Mouse (Mus musculus) stomach, embryonic 14.5 days (tissue): ENCODE data around the gene Nsun3. TPM values are rescaled to one million over a fixed set of nuclear protein-coding genes. Genes with fewer than 3 reads are reported as not detected.

Experiments used
- ATAC-seq: fragments of 200-750 bp; cut with Nextera tagmentation; 2 replicates; pipeline ENCODE4 v1.8.0; 2017; ENCODE audit warnings: low read depth, moderate TSS enrichment; ENCODE audit not compliant: insufficient number of reproducible peaks, insufficient read depth, low FRiP score
- H3K27ac ChIP-seq: fragments of 300-500 bp; sonication (generic); 2 replicates; pipeline ENCODE4 v1.5.1; 2014; ENCODE audit warnings: mild to moderate bottlenecking, low read length, moderate library complexity, mixed read lengths
- H3K27me3 ChIP-seq: fragments of 300-500 bp; sonication (generic); 2 replicates; pipeline ENCODE4 v1.6.1; 2014; ENCODE audit warnings: low read length, control low read depth, mixed read lengths; ENCODE audit not compliant: control insufficient read depth, insufficient read depth
- H3K36me3 ChIP-seq: fragments of 300-500 bp; sonication (generic); 2 replicates; pipeline ENCODE4 v1.6.1; 2014; ENCODE audit warnings: mild to moderate bottlenecking, control low read depth, low read length, moderate library complexity, mixed read lengths; ENCODE audit not compliant: control insufficient read depth, insufficient read depth
- H3K4me1 ChIP-seq: fragments of 300-500 bp; sonication (generic); 2 replicates; pipeline ENCODE4 v1.6.1; 2014; ENCODE audit warnings: low read length, control low read depth, mixed read lengths; ENCODE audit not compliant: control insufficient read depth, insufficient read depth
- H3K4me2 ChIP-seq: fragments of 300-500 bp; sonication (generic); replicated peaks from 2 replicates; pipeline ENCODE4 v1.6.1; 2014; ENCODE audit warnings: low read depth, low read length, control low read depth
- H3K4me3 ChIP-seq: fragments of 300-500 bp; sonication (generic); 2 replicates; pipeline ENCODE4 v1.5.1; 2014; ENCODE audit warnings: low read depth, low read length, control low read depth
- H3K9ac ChIP-seq: fragments of 300-500 bp; sonication (generic); replicated peaks from 2 replicates; pipeline ENCODE4 v1.6.1; 2014; ENCODE audit warnings: low read depth, mild to moderate bottlenecking, control low read depth, low read length, moderate library complexity, mixed read lengths
- H3K9me3 ChIP-seq: fragments of 300-500 bp; sonication (generic); 2 replicates; pipeline ENCODE4 v1.6.1; 2016; ENCODE audit warnings: low read depth, low read length, control low read depth; ENCODE audit not compliant: control insufficient read depth
- WGBS: fragments of 180-500 bp; shearing (Covaris S2); extraction: QIAGEN DNeasy Blood & Tissue Kit; methylation state at CpG from one replicate; pipeline ENCODE4 v1.1.7; 2014; 5-methylcytosine and 5-hydroxymethylcytosine counted together
- polyA plus RNA-seq: library from polyadenylated mRNA; unstranded; fragments of >200 nt; fragmentation: Nextera tagmentation; extraction: Ambion mirVana; gene quantifications from 2 replicates; pipeline ENCODE4 v1.2.1, GENCODE M21; 2014

The Nsun3 gene
- polyA plus RNA-seq, 1 experiment from 2014 or later = 10.0 TPM

DNA sequence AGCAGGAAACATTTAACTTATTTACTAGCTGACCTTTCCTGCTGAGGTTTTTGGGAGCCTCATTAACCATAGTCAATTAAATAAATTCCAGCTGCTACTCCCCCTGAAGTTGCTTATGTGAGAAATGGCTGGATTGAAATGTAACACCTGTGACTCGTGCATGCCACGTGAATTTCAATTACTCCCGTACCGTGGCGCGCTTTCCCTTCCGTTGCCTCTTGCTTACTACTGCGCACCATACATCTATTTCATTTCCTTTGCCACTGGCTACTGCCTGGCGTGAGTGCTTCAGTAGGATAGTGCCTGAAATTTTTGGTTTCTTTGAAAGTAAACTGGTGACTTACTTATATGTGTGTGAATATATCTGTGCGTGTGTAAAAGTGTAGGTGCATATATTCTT is 8.3 kb downstream of the Nsun3 start:
- H3K4me1 ChIP-seq = no peaks in the 10 kb centered on the region; the same call in 1 of the 2 replicates
- no peak overlapping the region for H3K27ac ChIP-seq
- no peak overlapping the region for H3K4me2 ChIP-seq
- H3K9ac ChIP-seq = no peak overlapping the region
- no peak for ATAC-seq
- no peaks in the 10 kb centered on the region; the same call in 1 of the 2 replicates for H3K36me3 ChIP-seq
- H3K9me3 ChIP-seq = no peaks in the 10 kb centered on the region
- H3K27me3 ChIP-seq = no peaks in the 10 kb centered on the region
- H3K4me3 ChIP-seq = no peak overlapping the region
- 49% methylated on average over 10 of the region's 10 CpGs for WGBS

DNA sequence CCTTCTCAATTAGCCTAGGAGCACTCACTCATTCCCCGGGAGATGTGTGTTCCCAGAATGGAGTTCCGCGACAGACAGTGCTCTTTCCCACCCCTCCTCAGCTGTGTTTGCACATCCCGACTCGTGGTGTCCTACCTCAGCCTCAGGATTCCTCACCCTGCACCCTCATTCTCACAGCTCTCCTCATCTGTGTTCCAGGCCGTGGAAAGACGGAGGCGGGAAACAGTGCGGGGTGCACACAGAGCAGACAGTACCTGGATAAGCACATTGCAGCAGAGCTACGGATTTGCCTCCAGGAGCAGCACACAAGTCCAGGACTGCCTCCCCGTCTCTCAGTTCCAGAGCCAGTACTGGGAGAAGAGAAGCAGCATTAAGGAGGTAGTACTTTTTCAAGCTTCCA is 10.6 kb downstream of the Nsun3 start:
- H3K4me2 ChIP-seq = no peak overlapping the region
- 77% methylated on average over 11 of the region's 11 CpGs for whole genome bisulfite sequencing
- H3K9me3 ChIP-seq = no peaks in the 10 kb centered on the region
- no peaks in the 10 kb centered on the region; the same call in 1 of the 2 replicates for H3K4me1 ChIP-seq
- ATAC-seq = no peak
- H3K9ac ChIP-seq = no peak overlapping the region
- H3K4me3 ChIP-seq = no peak overlapping the region
- H3K27me3 ChIP-seq = no peaks in the 10 kb centered on the region
- no peaks in the 10 kb centered on the region; the same call in 1 of the 2 replicates for H3K36me3 ChIP-seq
- H3K27ac ChIP-seq = no peak overlapping the region

DNA sequence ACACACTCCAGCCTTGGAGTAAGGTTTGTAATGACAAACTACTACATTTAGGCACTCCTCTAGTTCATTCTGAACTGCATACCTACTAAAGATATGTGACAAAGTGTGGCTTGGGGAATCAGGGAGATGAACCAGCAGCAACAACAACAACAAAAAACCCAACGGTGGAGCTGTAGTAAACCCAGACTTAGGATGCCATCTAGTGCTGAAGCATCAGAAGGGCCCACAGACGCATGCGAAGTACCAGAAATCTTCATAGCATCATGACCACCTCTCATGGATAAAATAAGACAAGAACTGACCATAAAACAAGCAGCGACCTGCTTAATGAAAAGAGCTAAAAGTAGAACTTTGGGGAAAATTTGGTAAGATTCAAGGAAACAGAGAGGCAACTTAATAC is 13.2 kb downstream of the Nsun3 start:
- no peaks in the 10 kb centered on the region; the same call in 1 of the 2 replicates for H3K36me3 ChIP-seq
- H3K9me3 ChIP-seq = no peaks in the 10 kb centered on the region
- H3K4me3 ChIP-seq = no peak overlapping the region
- no peak overlapping the region for H3K4me2 ChIP-seq
- no peak overlapping the region for H3K9ac ChIP-seq
- no peaks in the 10 kb centered on the region for H3K27me3 ChIP-seq
- no peak overlapping the region for H3K27ac ChIP-seq
- H3K4me1 ChIP-seq = no peaks in the 10 kb centered on the region; the same call in 1 of the 2 replicates
- 77% methylated on average over 4 of the region's 4 CpGs for WGBS
- ATAC-seq = no peak

DNA sequence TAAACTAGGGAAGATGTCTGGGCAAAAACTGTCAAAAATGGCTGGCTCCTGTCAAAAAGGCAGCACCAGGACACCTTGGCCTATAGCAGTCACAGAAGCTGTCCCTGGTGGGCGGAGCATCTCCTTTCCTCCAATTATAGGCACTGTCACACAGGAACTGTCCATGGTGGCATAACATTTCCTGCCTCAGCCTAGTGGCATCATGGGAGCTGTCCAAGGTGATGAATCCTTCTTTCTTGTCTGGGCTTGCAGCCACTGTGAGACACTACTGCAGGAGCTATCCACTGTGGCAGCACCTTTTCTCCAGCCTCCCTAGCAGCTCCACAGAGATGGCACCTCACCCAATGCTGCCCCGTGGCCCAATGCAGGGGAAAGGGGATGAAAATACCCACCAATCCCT is 28.3 kb downstream of the Nsun3 start:
- Histone ChIP-seq H3K9me3 (no peaks in the 10 kb centered on the region), H3K4me2 (no peak overlapping the region), H3K27ac (no peak overlapping the region), H3K36me3 (no peaks in the 10 kb centered on the region), H3K27me3 (no peaks in the 10 kb centered on the region), H3K9ac (no peak overlapping the region), H3K4me1 (no peaks in the 10 kb centered on the region), H3K4me3 (no peak overlapping the region)
- no peak for ATAC-seq
- WGBS = 83% methylated on average over 2 of the region's 2 CpGs

DNA sequence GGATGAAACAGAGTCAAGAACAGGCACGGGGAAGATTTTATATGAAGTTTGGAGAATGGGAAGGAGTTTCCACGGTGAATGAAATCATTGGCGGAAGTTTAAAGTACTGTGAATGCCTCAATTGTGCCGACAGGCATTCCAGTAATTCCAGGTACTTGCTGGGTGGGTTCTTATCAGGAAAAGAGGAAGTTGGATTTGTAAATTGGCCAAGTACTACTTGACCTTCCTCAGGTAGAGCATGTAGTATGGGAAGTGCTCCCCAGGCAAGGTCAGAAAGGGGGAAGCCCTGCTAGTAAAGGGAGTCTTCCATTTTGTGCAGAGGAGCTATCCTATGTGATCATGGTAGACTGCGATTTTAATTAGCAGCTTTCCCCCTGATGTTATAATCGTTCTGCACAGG is 31.3 kb downstream of the Nsun3 start:
- 86% methylated on average over 6 of the region's 6 CpGs for WGBS
- ATAC-seq = no peak
- H3K4me1 ChIP-seq = no peaks in the 10 kb centered on the region

DNA sequence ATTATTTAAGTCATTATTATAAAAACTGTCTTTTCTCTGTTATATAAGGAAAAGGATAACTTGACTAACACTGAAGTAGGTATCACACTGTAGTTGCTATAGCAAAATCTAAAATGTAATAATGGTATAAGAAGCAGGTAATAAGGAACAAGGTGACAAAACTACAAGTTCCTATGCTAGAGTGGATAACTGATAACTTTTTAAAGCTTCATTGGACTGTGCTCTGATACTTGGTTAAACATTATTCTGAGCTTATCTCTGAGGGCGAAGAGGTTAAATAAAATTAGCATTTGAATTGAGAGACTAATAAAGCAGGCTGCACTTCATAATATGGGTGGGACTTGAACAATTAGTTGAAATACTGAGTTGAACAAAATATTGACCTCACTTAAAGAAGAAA is 33.0 kb downstream of the Nsun3 start:
- WGBS = 75% methylated on average over 1 of the region's 1 CpGs
- H3K9ac ChIP-seq = no peak overlapping the region
- ATAC-seq = no peak

More for the DNA sequence above, 31.3 kb downstream of the Nsun3 start:
- Histone ChIP-seq H3K27ac (no peak overlapping the region), H3K27me3 (no peaks in the 10 kb centered on the region), H3K4me2 (no peak overlapping the region), H3K36me3 (no peaks in the 10 kb centered on the region), H3K9ac (no peak overlapping the region), H3K9me3 (no peaks in the 10 kb centered on the region), H3K4me3 (no peak overlapping the region)

DNA sequence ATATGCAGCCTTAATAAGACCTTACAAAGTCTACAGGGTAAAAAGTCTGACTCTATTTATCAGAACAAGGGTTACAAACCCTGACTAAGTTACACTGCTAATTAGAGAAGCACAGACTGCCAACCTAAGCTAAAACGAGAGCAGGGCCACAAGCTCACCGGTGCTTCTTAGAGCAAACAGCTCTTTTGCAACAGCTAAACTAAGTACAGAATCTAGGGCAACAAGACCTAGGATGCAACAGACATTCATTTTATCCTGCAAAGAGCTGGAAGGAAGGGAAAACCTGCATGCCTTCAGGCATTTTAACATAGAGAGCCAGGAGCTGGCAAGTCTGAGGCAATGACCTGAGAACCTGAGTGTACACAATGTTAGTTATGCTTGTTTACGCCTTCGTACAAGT is 33.5 kb downstream of the Nsun3 start:
- H3K4me2 ChIP-seq = no peak overlapping the region
- no peak overlapping the region for H3K9ac ChIP-seq
- H3K27me3 ChIP-seq = no peaks in the 10 kb centered on the region
- no peak overlapping the region for H3K27ac ChIP-seq
- no peak overlapping the region for H3K4me3 ChIP-seq
- whole genome bisulfite sequencing = 89% methylated on average over 4 of the region's 4 CpGs
- no peaks in the 10 kb centered on the region for H3K36me3 ChIP-seq
- no peaks in the 10 kb centered on the region for H3K4me1 ChIP-seq
- no peaks in the 10 kb centered on the region for H3K9me3 ChIP-seq
- ATAC-seq = no peak

More for the DNA sequence above, 33.0 kb downstream of the Nsun3 start:
- no peak overlapping the region for H3K4me2 ChIP-seq
- no peaks in the 10 kb centered on the region for H3K9me3 ChIP-seq
- no peak overlapping the region for H3K4me3 ChIP-seq
- H3K27me3 ChIP-seq = no peaks in the 10 kb centered on the region
- H3K36me3 ChIP-seq = no peaks in the 10 kb centered on the region
- H3K4me1 ChIP-seq = no peaks in the 10 kb centered on the region
- no peak overlapping the region for H3K27ac ChIP-seq

DNA sequence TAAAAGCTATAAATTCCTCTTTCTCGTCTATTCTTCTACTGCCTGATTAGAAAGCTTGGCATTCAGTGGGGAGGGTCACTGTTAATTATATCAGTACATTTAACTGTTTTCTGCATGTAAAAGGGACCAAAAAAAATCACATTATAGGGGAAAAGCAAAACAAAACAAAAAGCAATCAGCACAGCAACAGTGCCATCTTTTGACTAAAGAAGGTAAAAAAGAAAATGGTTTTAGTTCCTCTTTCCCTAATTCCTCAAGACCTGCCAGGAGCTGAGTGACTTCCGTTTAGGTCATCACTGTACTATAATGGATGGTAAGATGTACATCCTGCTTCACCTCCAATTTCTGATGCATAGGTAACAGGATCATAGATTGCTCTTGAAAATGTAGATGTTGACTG is 40.7 kb downstream of the Nsun3 start:
- Histone ChIP-seq H3K9ac (no peak overlapping the region), H3K4me3 (no peak overlapping the region), H3K4me1 (no peaks in the 10 kb centered on the region), H3K27me3 (no peaks in the 10 kb centered on the region), H3K36me3 (no peaks in the 10 kb centered on the region), H3K9me3 (no peaks in the 10 kb centered on the region), H3K27ac (no peak overlapping the region), H3K4me2 (no peak overlapping the region)
- WGBS = 67% methylated on average over 2 of the region's 2 CpGs
- no peak for ATAC-seq

DNA sequence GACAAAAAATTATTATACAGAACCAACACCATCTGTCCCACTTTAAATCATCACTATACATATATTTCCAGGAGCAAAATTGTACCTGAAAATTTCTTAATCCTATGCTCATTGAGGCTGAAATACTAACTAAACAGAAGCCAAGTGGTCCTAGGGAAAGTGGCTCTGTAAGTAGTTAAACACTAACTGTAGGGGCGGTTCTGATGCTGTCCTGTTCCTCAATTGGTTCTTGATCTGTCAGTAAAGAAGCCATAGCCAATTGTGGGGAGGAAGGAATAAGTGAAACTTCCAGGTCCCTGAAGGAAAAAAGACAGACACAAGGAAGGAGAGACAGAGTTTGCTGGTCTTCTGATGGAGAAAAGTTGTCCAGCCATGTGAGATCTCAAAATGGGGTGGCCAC is 52.3 kb downstream of the Nsun3 start:
- H3K4me1 ChIP-seq = no peaks in the 10 kb centered on the region
- H3K4me3 ChIP-seq = no peak overlapping the region
- H3K9me3 ChIP-seq = no peaks in the 10 kb centered on the region
- H3K27ac ChIP-seq = no peak overlapping the region
- H3K27me3 ChIP-seq = no peaks in the 10 kb centered on the region
- 92% methylated on average over 1 of the region's 1 CpGs for WGBS
- H3K9ac ChIP-seq = no peak overlapping the region
- H3K4me2 ChIP-seq = no peak overlapping the region
- H3K36me3 ChIP-seq = no peaks in the 10 kb centered on the region
- no peak for ATAC-seq
